Mouse (Mus musculus): ENCODE data around the gene Snap91. TPM values are rescaled to one million over a fixed set of nuclear protein-coding genes. Genes with fewer than 3 reads are reported as not detected.

Snap91 gene
- 66.5 and 67.0 TPM in 2 replicates for polyA plus RNA-seq (2021; fragmentation: Nextera tagmentation)
- long read RNA-seq, experiment 1, partial matches to known transcripts: 37 of 83 reads
- long read RNA-seq, experiment 1, other reads (novel, unspliced or antisense): 46 of 83 reads
- long read RNA-seq, experiment 2, partial matches to known transcripts: 200 of 325 reads
- long read RNA-seq, experiment 2, other reads (novel, unspliced or antisense): 125 of 325 reads

GRCm38 (mm10) chr9:86880113-86880972, at the start of gene Snap91:
Gene Snap91 (minus strand): TSS chr9:86880654.

GRCm38 (mm10) chr9:86742959-86743911, 137.2 kb downstream of the Snap91 start, which contains the start of gene Prss35:
Gene Prss35 (plus strand): TSS chr9:86743649.

Other genes with a start within 250 kb of the Snap91 start
- gene Me1, start 184.7 kb downstream of the Snap91 start, polyA plus RNA-seq (2021; fragmentation: Nextera tagmentation): 21.2 and 23.2 TPM in 2 replicates
- 2.3 and 2.5 TPM in 2 replicates for gene Prss35, start 137.0 kb downstream of the Snap91 start, polyA plus RNA-seq (2021; fragmentation: Nextera tagmentation)
- gene Ripply2, start 134.9 kb upstream of the Snap91 start, polyA plus RNA-seq (2021; fragmentation: Nextera tagmentation): 18.2 and 25.6 TPM in 2 replicates
- gene Cyb5r4, start 141.4 kb upstream of the Snap91 start, polyA plus RNA-seq (2021; fragmentation: Nextera tagmentation): 28.9 and 32.3 TPM in 2 replicates

Measured in layer of hippocampus, adult 6 months (tissue).